Mouse (Mus musculus): Measurements from ENCODE around the gene Uxs1. TPM values are rescaled to one million over a fixed set of nuclear protein-coding genes. Genes with fewer than 3 reads are reported as not detected.
A peak's percentile ranks its signal among the peaks of the same experiment; 100 is the strongest.

Uxs1 gene
- polyA plus RNA-seq, 1 experiment from 2014 or later = 100 TPM

DNA sequence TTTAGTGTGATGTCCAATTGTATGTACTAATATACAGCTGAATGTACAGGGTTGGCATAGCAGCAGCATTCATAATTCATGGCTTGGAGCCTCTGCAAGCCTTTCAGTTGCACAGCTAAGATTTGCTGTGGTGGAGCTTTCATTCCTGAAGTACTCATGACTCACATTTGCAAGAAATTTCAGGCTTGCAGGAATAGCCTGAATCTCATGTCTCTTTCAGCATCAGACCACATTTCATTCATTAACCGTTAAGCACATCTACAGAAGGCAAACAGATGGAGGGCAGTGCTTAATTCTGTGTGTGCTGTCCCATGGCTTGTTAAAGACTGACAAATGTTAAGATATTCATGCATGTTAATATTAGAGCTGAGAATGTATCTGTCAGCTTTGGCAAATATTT, 94.9 kb downstream of the Uxs1 start:
- CTCF ChIA-PET = interaction anchor here (1.0 to 1.6 kb wide), 3 partner anchors 11 to 50 kb away, joined by 3 to 5 read pairs (median 5); no protein-coding TSS in a partner anchor
- no peaks in the 10 kb centered on the region for H3K27me3 ChIP-seq
- ATAC-seq (peak; percentile 71), DNase-seq (ENCODE audit: low read depth, low spot score) (no peak)
- no peak for TF ChIP-seq CTCF (IDR thresholded peaks at IDR 0.05)
- POLR2A ChIA-PET = interaction anchor here (1.6 kb wide), 1 partner anchor 10 kb away, joined by 4 read pairs; no protein-coding TSS in a partner anchor
- in situ Hi-C loops (cut with MboI; ENCODE audit: low pct_unique_long_range_greater_than_20kb) = loop anchor here (25.0 kb wide), 1 partner anchor 820 kb away; no protein-coding TSS in a partner anchor

DNA sequence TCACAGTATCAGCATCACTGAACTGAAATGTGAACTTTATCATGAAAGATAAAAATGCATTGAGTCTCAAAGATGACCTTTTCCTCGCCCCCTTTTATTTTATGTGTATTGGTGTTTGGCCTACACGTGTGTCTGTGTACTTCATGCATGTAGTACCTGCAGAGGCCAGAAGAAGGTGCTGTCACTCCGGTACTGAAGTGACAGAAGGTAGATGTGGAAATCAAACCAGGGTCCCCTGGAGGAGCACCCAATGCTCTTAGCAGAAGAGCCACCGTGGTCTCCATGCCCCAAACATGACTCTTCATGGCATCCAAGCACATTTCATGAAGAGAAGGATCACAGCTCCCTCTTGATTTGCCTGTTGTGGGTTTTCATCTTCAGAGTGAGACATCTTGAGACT, 95.5 kb downstream of the Uxs1 start:
- H3K27me3 ChIP-seq = no peaks in the 10 kb centered on the region
- no peak for TF ChIP-seq CTCF (IDR thresholded peaks at IDR 0.05)
- POLR2A ChIA-PET = interaction anchor here (1.6 kb wide), 1 partner anchor 9 kb away, joined by 4 read pairs; no protein-coding TSS in a partner anchor
- CTCF ChIA-PET = interaction anchor here (1.4 to 1.6 kb wide), 2 partner anchors 37 to 50 kb away, joined by 3 to 5 read pairs; no protein-coding TSS in a partner anchor
- ATAC-seq (no peak), DNase-seq (ENCODE audit: low read depth, low spot score) (no peak)
- in situ Hi-C loops (cut with MboI; ENCODE audit: low pct_unique_long_range_greater_than_20kb) = loop anchor here (25.0 kb wide), 1 partner anchor 820 kb away; no protein-coding TSS in a partner anchor

DNA sequence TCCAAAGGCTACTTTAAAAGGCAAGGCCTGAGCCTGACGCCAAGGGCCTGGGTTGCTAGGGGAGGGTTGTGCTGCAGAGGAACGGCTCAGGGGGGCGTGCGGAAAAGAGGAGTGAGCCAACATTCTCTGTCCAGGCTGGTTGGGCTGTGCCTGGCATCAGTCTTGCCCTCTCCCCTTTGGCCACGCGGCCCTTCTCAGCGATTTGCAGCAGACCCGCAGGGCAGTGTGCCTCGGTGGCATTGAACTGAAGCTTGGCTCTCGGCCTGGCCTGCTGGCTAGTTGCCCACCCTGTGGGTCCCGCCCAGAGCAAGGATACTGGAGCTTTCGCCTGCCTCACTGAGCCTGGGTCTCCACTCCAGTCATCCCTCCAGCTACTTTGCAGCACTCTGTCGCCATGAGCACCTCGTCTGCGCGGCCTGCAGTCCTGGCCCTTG, 97.1 kb downstream of the Uxs1 start, which contains the start of gene 1500015O10Rik:
Gene 1500015O10Rik, plus strand, starts transcription at position 112 of the 434 bp plus-strand sequence.
- POLR2A ChIA-PET = no interaction called here
- DNase-seq (ENCODE audit: low read depth, low spot score) = no peak

DNA sequence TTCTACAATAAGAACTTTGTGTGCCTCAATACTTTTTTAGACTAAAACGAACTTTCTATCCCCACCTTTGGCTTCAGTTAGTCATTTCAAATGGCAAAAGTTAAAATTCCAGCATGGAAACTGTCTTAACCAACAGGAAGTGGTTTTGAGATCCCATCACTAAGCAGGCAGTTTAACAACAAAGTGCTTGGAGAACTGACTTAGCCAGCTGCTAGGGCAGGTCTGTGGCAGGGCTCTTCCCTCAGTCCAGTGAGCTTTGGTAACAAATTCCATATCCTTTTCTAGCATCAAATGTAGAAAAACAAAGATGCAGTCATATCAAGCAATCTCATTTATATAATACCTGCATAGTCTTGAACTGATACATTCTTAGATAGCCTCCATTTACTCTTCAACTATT, 105.1 kb downstream of the Uxs1 start:
- ChIA-PET POLR2A (interaction anchor here (1.2 kb wide), 1 partner anchor 10 kb away, joined by 4 read pairs; no protein-coding TSS in a partner anchor), CTCF (no interaction called here)
- no peaks in the 10 kb centered on the region for H3K27me3 ChIP-seq
- DNase-seq (ENCODE audit: low read depth, low spot score) = no peak
- in situ Hi-C loops (cut with MboI; ENCODE audit: low pct_unique_long_range_greater_than_20kb) = no loop called here
- no peak for ATAC-seq
- no peak for TF ChIP-seq CTCF (IDR thresholded peaks at IDR 0.05)

More for the DNA sequence above, 97.1 kb downstream of the Uxs1 start, which contains the start of gene 1500015O10Rik:
- ATAC-seq = no peak
- CTCF ChIA-PET = no interaction called here
- in situ Hi-C loops (cut with MboI; ENCODE audit: low pct_unique_long_range_greater_than_20kb) = loop anchor here (25.0 kb wide), 1 partner anchor 818 kb away; no protein-coding TSS in a partner anchor
- TF ChIP-seq CTCF (IDR thresholded peaks at IDR 0.05) = no peak
- no peaks in the 10 kb centered on the region for H3K27me3 ChIP-seq

DNA sequence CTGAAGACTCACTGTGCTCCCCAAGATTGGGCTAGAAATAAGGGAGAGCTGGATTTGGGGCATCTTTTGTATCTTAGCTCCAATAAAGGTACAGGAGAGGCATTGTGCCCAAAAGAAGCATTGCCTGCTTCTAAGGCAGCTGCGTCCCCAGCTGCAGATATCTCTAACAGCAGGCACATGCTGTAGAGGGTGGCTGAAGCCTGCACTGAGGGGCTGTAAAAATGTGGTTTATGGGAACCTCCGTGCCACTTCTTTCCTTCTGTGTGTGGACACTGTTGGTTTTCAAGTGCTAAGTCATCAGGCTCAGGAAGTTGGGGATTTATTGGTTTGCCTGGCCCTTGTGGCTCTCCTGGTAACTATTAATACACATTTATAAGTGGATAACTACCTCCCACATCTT, 108.8 kb downstream of the Uxs1 start:
- in situ Hi-C loops (cut with MboI; ENCODE audit: low pct_unique_long_range_greater_than_20kb) = no loop called here
- no peak for TF ChIP-seq CTCF (IDR thresholded peaks at IDR 0.05)
- ATAC-seq = no peak

DNA sequence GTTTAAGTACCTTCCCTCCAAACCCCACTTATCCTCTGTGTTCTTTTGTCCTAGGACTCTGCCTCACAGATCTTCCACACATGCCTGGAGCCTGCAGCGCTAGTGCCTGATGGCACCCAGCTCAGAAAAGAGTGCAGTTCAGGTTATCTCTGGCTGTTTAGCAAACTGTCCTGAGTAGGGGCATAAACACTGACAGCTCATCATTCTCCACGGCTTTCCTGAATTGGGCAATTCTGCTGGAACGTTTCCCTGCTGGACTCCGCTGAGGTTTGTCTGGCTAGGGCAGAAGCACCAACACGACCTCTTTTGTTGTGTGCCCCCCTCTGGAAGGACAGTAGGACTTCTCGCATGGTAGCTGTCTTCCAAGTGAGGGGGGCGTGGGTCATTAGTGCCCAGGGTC, 109.6 kb downstream of the Uxs1 start:
- no peak for DNase-seq (ENCODE audit: low read depth, low spot score)
- ChIA-PET POLR2A (no interaction called here), CTCF (interaction anchor here (1.1 to 1.3 kb wide), 3 partner anchors 13 to 31 kb away, joined by 3 read pairs; no protein-coding TSS in a partner anchor)
- no peak for ATAC-seq
- no peaks in the 10 kb centered on the region for H3K27me3 ChIP-seq
- in situ Hi-C loops (cut with MboI; ENCODE audit: low pct_unique_long_range_greater_than_20kb) = no loop called here
- no peak for TF ChIP-seq CTCF (IDR thresholded peaks at IDR 0.05)

More for the DNA sequence above, 108.8 kb downstream of the Uxs1 start:
- ChIA-PET POLR2A (no interaction called here), CTCF (interaction anchor here (1.2 to 1.3 kb wide), 2 partner anchors 14 to 24 kb away, joined by 3 read pairs; no protein-coding TSS in a partner anchor)
- no peak for DNase-seq (ENCODE audit: low read depth, low spot score)
- no peaks in the 10 kb centered on the region for H3K27me3 ChIP-seq

DNA sequence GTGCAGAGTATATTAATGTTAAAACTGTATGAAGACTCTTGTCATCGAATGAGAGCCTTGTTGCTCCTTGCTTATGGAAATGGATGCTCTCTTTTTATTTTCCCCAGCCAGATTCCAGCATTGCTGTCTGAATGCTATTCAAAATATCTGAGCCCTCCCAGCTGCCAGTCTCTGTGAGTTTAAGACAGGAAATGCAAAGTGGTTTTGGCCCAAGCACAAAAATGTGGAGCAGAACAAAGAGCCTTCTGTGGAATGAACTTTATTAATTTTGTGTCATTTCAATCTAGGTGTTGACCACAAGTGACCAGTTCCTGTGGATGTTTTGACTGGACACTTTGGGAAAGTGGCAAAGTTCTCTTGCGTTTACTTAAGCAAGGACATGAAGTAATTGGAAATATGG, 112.8 kb downstream of the Uxs1 start:
- no peak for DNase-seq (ENCODE audit: low read depth, low spot score)
- in situ Hi-C loops (cut with MboI; ENCODE audit: low pct_unique_long_range_greater_than_20kb) = no loop called here
- POLR2A ChIA-PET = no interaction called here
- TF ChIP-seq CTCF (IDR thresholded peaks at IDR 0.05) = no peak
- ATAC-seq = no peak
- CTCF ChIA-PET = interaction anchor here (2.2 kb wide), 1 partner anchor 11 kb away, joined by 4 read pairs; no protein-coding TSS in a partner anchor
- no peaks in the 10 kb centered on the region for H3K27me3 ChIP-seq

DNA sequence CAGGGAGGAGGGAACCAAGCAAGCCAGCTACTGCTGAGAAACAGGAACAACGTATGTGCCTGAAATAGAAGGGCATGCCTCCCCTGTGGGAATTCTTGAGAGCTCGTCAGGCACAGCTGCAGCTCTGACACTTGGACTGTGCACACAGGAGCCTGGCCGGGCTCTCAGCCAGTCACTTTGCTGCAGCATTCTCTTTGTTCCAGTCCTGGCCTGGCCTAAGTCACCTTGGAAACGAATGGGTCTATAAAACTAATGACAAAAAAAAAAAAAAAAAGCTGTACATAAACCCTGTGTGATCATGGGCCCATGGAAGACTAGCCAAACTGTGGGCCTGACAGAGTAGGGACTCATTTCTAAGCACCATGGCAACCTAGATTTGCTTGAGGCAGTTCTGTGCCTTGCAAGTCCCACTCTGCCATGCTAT, 129.0 kb downstream of the Uxs1 start:
- DNase-seq (ENCODE audit: low read depth, low spot score) (no peak), ATAC-seq (peak; percentile 61)
- H3K27me3 ChIP-seq = no peaks in the 10 kb centered on the region
- CTCF ChIA-PET = no interaction called here
- in situ Hi-C loops (cut with MboI; ENCODE audit: low pct_unique_long_range_greater_than_20kb) = no loop called here
- POLR2A ChIA-PET = interaction anchor here (0.7 kb wide), 1 partner anchor 11 kb away, joined by 3 read pairs; no protein-coding TSS in a partner anchor
- no peak for TF ChIP-seq CTCF (IDR thresholded peaks at IDR 0.05)

Other genes with a start within 250 kb of the Uxs1 start
- 2.0 TPM for gene 1500015O10Rik, start 97.2 kb downstream of the Uxs1 start, polyA plus RNA-seq (2021)
- 45.7 TPM for gene Tpp2, start 105.8 kb upstream of the Uxs1 start, polyA plus RNA-seq (2021)
- gene Mettl21c, start 192.2 kb upstream of the Uxs1 start, polyA plus RNA-seq (2021) = 0.10 TPM
- gene Gm8251, start 234.1 kb upstream of the Uxs1 start, polyA plus RNA-seq (2021) = 0.01 TPM